Mouse (Mus musculus): ENCODE measurements around the gene Ptprs. TPM values are rescaled to one million over a fixed set of nuclear protein-coding genes. Genes with fewer than 3 reads are reported as not detected.

Gene Ptprs
- polyA plus RNA-seq, 1 experiment from 2014 or later = 314 TPM

GRCm38 (mm10) chr17:56443341-56443795 is 32.9 kb downstream of the Ptprs start:
- Histone ChIP-seq H3K4me3 (no peak overlapping the region), H3K36me3 (peaks cover 75% of the 10 kb centered on the region), H3K4me1 (peaks cover 28% of the 10 kb centered on the region), H3K9me3 (no peaks in the 10 kb centered on the region), H3K27ac (no peak overlapping the region), H3K27me3 (replicated peaks) (no peaks in the 10 kb centered on the region), H3K4me2 (replicated peaks) (no peak overlapping the region), H3K9ac (no peak overlapping the region)
- 79% methylated on average over 5 of the region's 5 CpGs for WGBS
- ATAC-seq (ENCODE audit: low FRiP score, low read depth) = no peak

DNA sequence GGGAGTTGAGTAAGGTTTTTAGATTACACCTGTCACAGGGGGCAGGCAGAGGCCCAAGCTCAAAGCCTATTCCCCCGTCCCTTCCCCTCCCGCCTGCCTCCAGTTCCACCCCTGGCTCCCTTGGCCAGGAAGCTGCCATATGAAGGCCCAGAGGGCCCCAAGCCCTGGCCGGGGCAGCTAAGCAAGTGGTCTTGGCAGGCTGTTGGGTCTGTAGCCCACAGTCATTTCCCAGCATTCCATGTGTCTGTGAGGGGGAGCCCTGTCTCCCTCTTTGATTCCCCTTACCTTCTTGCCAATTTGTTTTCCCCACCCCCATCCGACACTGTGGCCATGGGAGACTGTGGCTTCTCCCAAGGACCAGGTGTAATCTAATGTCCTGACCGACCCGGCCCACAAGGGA is 34.0 kb downstream of the Ptprs start:
- no peaks in the 10 kb centered on the region for H3K9me3 ChIP-seq
- no peak for ATAC-seq (ENCODE audit: low FRiP score, low read depth)
- H3K27ac ChIP-seq = no peak overlapping the region
- peaks cover 74% of the 10 kb centered on the region for H3K36me3 ChIP-seq
- WGBS = 91% methylated on average over 6 of the region's 6 CpGs
- no peak overlapping the region for H3K4me3 ChIP-seq
- H3K27me3 ChIP-seq (replicated peaks) = no peaks in the 10 kb centered on the region
- H3K9ac ChIP-seq = no peak overlapping the region
- peaks cover 28% of the 10 kb centered on the region for H3K4me1 ChIP-seq
- H3K4me2 ChIP-seq (replicated peaks) = no peak overlapping the region

- Histone ChIP-seq H3K27me3 (replicated peaks) (no peaks in the 10 kb centered on the region), H3K9me3 (no peaks in the 10 kb centered on the region), H3K36me3 (peaks cover 83% of the 10 kb centered on the region), H3K4me1 (peaks cover 16% of the 10 kb centered on the region), H3K4me2 (replicated peaks) (no peak overlapping the region), H3K27ac (peak overlapping the region; percentile 23; the same call in 1 of the 2 replicates), H3K9ac (no peak overlapping the region), H3K4me3 (no peak overlapping the region)
- 48% methylated on average over 15 of the region's 15 CpGs for WGBS
- ATAC-seq (ENCODE audit: low FRiP score, low read depth) = peak; percentile 41
Measured at GRCm38 (mm10) chr17:56439731-56440460, 36.4 kb downstream of the Ptprs start.

DNA sequence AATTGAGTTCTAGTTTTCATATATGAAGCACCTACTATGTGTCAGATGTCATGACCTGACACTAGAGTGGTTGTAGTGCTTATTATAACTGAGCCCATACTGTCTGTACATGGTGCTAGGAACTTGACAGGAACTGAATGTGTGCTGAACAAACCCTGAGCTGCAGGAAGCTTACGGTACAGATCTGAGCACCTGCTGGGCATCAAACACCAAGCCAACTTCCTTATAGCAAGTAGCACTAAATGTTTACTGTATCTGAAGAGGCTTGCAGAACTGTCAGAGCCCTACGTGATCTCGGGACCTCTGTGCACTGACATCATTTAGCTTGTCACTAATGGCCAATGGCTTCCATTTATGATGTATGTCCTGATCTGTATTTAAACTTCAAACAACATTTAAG is 44.7 kb downstream of the Ptprs start:
- WGBS = 88% methylated on average over 3 of the region's 3 CpGs
- H3K27ac ChIP-seq = no peak overlapping the region
- H3K4me1 ChIP-seq = 0 out of 2 replicates have a peak, but pooled peaks cover under 1% of the 10 kb centered on the region
- H3K36me3 ChIP-seq = peaks cover 84% of the 10 kb centered on the region
- no peak overlapping the region for H3K9ac ChIP-seq
- ATAC-seq (ENCODE audit: low FRiP score, low read depth) = no peak
- H3K4me3 ChIP-seq = no peak overlapping the region
- H3K4me2 ChIP-seq (replicated peaks) = no peak overlapping the region
- H3K27me3 ChIP-seq (replicated peaks) = no peaks in the 10 kb centered on the region
- H3K9me3 ChIP-seq = no peaks in the 10 kb centered on the region

GRCm38 (mm10) chr17:56427857-56428256 is 48.4 kb downstream of the Ptprs start:
- Histone ChIP-seq H3K4me3 (no peak overlapping the region), H3K9ac (no peak overlapping the region), H3K4me2 (replicated peaks) (no peak overlapping the region), H3K27ac (no peak overlapping the region), H3K9me3 (no peaks in the 10 kb centered on the region), H3K36me3 (peaks cover 83% of the 10 kb centered on the region), H3K4me1 (peaks cover 18% of the 10 kb centered on the region), H3K27me3 (replicated peaks) (0 out of 2 replicates have a peak, but pooled peaks cover 3% of the 10 kb centered on the region)
- WGBS = 78% methylated on average over 28 of the region's 28 CpGs
- ATAC-seq (ENCODE audit: low FRiP score, low read depth) = no peak

GRCm38 (mm10) chr17:56425941-56426340 is 50.3 kb downstream of the Ptprs start:
- Histone ChIP-seq H3K27ac (no peak overlapping the region), H3K36me3 (peaks cover 87% of the 10 kb centered on the region), H3K9ac (peak overlapping the region; percentile 57), H3K27me3 (replicated peaks) (0 out of 2 replicates have a peak, but pooled peaks cover 3% of the 10 kb centered on the region), H3K4me2 (replicated peaks) (peak overlapping the region; percentile 71), H3K4me1 (peaks cover 18% of the 10 kb centered on the region), H3K9me3 (no peaks in the 10 kb centered on the region), H3K4me3 (peak overlapping the region; percentile 34)
- 46% methylated on average over 3 of the region's 3 CpGs for WGBS
- ATAC-seq (ENCODE audit: low FRiP score, low read depth) = no peak

DNA sequence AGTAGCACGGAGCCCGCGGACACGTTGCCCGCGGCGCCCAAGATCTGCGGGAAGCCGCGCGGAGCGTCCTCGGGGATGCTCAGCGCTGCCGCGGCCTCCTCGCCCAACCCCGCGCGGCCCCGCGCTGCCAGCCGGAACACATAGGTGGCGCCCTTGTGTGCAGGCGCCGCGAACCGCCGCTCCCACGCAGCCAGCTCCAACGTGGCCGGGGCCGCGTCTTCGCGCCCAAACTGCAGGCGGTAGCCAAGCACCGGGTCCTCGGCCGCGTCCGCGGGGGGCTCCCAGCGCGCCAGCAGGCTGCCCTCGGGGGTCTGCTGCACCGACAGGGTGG is 50.7 kb downstream of the Ptprs start:
- peak; percentile 75 for ATAC-seq (ENCODE audit: low FRiP score, low read depth)
- H3K36me3 ChIP-seq = peaks cover 89% of the 10 kb centered on the region
- 0 out of 2 replicates have a peak, but pooled peaks cover 3% of the 10 kb centered on the region for H3K27me3 ChIP-seq (replicated peaks)
- peak overlapping the region; percentile 57 for H3K9ac ChIP-seq
- H3K9me3 ChIP-seq = no peaks in the 10 kb centered on the region
- under 1% methylated on average over 47 of the region's 47 CpGs for WGBS
- H3K4me3 ChIP-seq = peak overlapping the region; percentile 34
- H3K4me2 ChIP-seq (replicated peaks) = peak overlapping the region; percentile 71
- no peak overlapping the region for H3K27ac ChIP-seq
- peaks cover 18% of the 10 kb centered on the region for H3K4me1 ChIP-seq

DNA sequence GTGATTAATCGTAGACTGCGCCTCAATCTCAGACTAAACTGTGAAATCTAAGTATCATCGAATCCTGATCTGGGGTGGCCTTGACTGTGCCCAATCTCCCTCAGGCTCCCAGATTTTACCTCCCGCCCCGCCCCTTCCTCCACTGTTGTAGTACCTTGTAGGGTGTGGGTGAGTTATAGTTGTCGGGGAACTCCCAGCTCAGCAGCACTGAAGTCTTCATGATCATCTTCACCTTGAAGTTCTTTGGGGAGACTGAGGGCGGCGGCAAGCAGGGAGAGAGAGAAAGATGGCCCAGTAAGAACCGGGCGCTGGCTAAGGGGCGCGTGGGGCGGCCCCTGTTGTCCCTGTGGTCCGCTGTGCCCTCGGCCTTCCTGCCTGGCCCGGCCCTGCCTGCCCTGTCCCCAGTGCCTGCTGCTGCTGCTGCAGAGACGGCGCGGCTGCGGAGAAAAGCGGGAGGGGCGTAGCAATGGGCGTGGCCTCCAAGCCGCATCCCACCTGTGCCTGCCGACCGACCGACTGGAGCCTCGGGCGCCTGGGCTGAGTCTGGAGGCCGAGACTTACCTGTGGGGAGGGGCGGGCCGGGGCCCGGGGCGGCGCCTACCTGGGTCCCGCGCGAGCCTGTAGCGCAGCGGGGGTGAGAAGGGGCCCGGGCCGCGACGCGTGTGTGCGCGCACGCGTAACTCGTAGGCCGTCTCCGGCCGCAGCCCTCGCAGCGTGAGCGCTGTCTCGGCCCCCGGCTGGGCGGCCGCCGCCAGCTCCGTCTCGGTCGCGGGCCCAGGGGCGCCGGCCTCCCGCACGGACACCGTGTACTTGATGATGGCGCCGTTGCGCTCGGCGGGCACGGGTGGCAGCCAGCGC is 51.3 kb downstream of the Ptprs start:
- Histone ChIP-seq H3K9me3 (no peaks in the 10 kb centered on the region), H3K27ac (no peak overlapping the region), H3K4me3 (peak overlapping the region; percentile 34), H3K36me3 (peaks cover 95% of the 10 kb centered on the region), H3K9ac (peak overlapping the region; percentile 57), H3K4me2 (replicated peaks) (peak overlapping the region; percentile 71), H3K4me1 (peaks cover 18% of the 10 kb centered on the region), H3K27me3 (replicated peaks) (0 out of 2 replicates have a peak, but pooled peaks cover 3% of the 10 kb centered on the region)
- ATAC-seq (ENCODE audit: low FRiP score, low read depth) = peak; percentile 61
- WGBS = 10% methylated on average over 76 of the region's 77 CpGs

DNA sequence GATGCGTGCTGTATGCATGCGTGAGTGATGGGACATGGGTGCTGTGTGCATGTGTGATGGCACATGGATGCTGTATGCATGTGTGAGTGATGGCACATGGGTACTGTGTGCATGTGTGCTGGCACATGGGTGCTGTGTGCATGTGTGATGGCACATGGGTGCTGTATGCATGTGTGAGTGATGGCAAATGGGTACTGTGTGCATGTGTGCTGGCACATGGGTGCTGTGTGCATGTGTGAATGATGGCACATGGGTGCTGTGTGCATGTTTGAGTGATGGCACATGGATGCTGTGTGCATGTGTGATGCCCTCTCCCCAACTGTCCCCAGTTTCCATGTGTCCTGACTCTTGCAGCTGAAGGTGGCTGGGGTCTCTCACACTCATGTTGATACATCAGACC is 56.3 kb downstream of the Ptprs start:
- Histone ChIP-seq H3K27ac (no peak overlapping the region), H3K27me3 (replicated peaks) (no peaks in the 10 kb centered on the region), H3K4me2 (replicated peaks) (no peak overlapping the region), H3K9me3 (no peaks in the 10 kb centered on the region), H3K36me3 (peaks cover 98% of the 10 kb centered on the region), H3K4me3 (no peak overlapping the region), H3K9ac (no peak overlapping the region), H3K4me1 (peaks cover 4% of the 10 kb centered on the region)
- ATAC-seq (ENCODE audit: low FRiP score, low read depth) = no peak
- WGBS = 97% methylated on average over 2 of the region's 2 CpGs

GRCm38 (mm10) chr17:56418304-56418703 is 58.0 kb downstream of the Ptprs start:
- no peak overlapping the region for H3K4me3 ChIP-seq
- no peak overlapping the region for H3K27ac ChIP-seq
- H3K9ac ChIP-seq = no peak overlapping the region
- ATAC-seq (ENCODE audit: low FRiP score, low read depth) = no peak
- no peaks in the 10 kb centered on the region for H3K4me1 ChIP-seq
- no peaks in the 10 kb centered on the region for H3K9me3 ChIP-seq
- H3K36me3 ChIP-seq = peaks cover 98% of the 10 kb centered on the region
- WGBS = 91% methylated on average over 12 of the region's 12 CpGs
- H3K4me2 ChIP-seq (replicated peaks) = no peak overlapping the region
- no peaks in the 10 kb centered on the region for H3K27me3 ChIP-seq (replicated peaks)

DNA sequence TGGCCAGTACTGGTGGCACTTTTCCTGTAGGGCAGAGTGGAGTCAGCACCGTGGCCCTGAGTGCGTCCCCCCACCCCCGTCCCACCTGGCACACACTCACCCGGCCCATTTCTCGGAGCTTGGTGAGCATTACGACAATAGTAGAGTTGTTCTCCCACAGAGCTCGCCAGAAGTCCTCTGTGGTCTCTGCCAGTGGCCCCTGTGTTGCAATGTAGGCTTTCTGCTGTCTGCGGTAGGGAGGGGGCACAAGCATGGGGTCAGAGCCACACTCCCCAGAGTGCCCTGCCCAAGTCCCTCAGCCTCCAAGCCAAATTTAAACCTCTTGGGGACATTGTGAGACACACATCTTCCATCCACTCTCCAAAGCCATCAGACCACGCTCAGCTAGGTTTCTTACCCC is 61.5 kb downstream of the Ptprs start:
- 91% methylated on average over 9 of the region's 9 CpGs for WGBS

DNA sequence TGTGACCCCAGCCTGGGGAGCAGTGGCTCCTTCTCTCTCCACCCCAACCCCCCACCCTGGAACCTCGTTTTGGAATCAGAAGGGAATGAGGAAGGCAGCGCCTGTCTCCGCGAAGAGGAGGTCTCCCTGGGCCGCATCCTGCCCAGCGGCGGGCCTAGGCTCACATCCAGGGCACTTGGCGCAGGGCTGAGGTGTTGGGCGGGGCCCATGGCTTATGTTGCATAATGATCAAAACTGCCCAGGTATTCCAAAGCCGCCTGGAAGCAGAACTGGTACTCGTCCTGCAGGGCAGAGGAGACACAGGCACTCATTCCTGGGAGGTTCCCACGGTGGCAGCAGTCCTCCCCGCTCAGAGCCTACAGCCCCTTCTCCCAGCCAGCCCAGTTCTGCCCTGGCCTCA is 63.2 kb downstream of the Ptprs start:
- Histone ChIP-seq H3K4me1 (0 out of 2 replicates have a peak, but pooled peaks cover 5% of the 10 kb centered on the region), H3K9me3 (no peaks in the 10 kb centered on the region), H3K4me3 (no peak overlapping the region), H3K4me2 (replicated peaks) (no peak overlapping the region), H3K27ac (no peak overlapping the region), H3K9ac (0 out of 2 replicates have a peak overlapping the region, but pooled peaks have one; percentile 30), H3K27me3 (replicated peaks) (no peaks in the 10 kb centered on the region), H3K36me3 (peaks cover 82% of the 10 kb centered on the region)
- 89% methylated on average over 13 of the region's 13 CpGs for WGBS
- no peak for ATAC-seq (ENCODE audit: low FRiP score, low read depth)

More for the DNA sequence above, 61.5 kb downstream of the Ptprs start:
- 0 out of 2 replicates have a peak, but pooled peaks cover 3% of the 10 kb centered on the region for H3K4me1 ChIP-seq
- no peak overlapping the region for H3K27ac ChIP-seq
- H3K4me2 ChIP-seq (replicated peaks) = no peak overlapping the region
- H3K27me3 ChIP-seq (replicated peaks) = no peaks in the 10 kb centered on the region
- H3K4me3 ChIP-seq = no peak overlapping the region
- H3K9me3 ChIP-seq = no peaks in the 10 kb centered on the region
- H3K36me3 ChIP-seq = peaks cover 98% of the 10 kb centered on the region
- no peak overlapping the region for H3K9ac ChIP-seq
- no peak for ATAC-seq (ENCODE audit: low FRiP score, low read depth)
